Comparison of ENCODE assay signal across 17 mouse cellular contexts in genomic region chr6:143361149-143361725, GRCm38 (mm10).
DNase-seq lines count a peak whose midpoint lies in the region; ATAC-seq and TF ChIP-seq lines count a peak whose summit lies in the region.
"Had no signal": no experiment of that assay in that cellular context is flagged by ENCODE, and none has a peak within 500 bp of the region (broad histone marks: within the 10 kb centered on the region; RNA-seq: fewer than 3 reads in every experiment).

No protein-coding gene starts in this region.

- TF ChIP-seq CTCF in lung, postnatal 0 days (IDR thresholded peaks at IDR 0.05): no peak
- TF ChIP-seq CTCF in midbrain, postnatal 0 days (IDR thresholded peaks at IDR 0.05): no peak
- TF ChIP-seq CTCF in forebrain, postnatal 0 days (IDR thresholded peaks at IDR 0.05; ENCODE audit: low read depth): no peak

- H3K79me2 ChIP-seq in macrophage (ENCODE audit: inconsistent target): no peaks in the 10 kb centered on the region

- DNase-seq in lung, postnatal 0 days (ENCODE audit: low spot score): peak; percentile 45
- DNase-seq in lung, postnatal 25 days (ENCODE audit: low spot score): no peak
- DNase-seq in c-Kit-positive CD71-negative TER-119-negative erythroid progenitor cells, embryonic 14.5 days (ENCODE audit: low read depth): peak; percentile 13
- DNase-seq in urinary bladder, adult 2 months (ENCODE audit: low spot score): no peak
- DNase-seq in midbrain, postnatal 0 days (ENCODE audit: low spot score): no peak
- DNase-seq in forebrain, postnatal 0 days: no peak
- DNase-seq: cerebellum, adult 2 months; gastrocnemius, postnatal 36 days; kidney, postnatal 14 days; layer of hippocampus, adult 9-11 months; thymus, postnatal 36 days had no signal

- WGBS in lung, postnatal 0 days: 30% methylated on average over 5 of the region's 5 CpGs
- WGBS in macrophage (ENCODE audit: missing documents): 3% methylated on average over 5 of the region's 5 CpGs
- WGBS in midbrain, postnatal 0 days: 74% methylated on average over 5 of the region's 5 CpGs
- 62% methylated on average over 5 of the region's 5 CpGs for WGBS in forebrain, postnatal 0 days

- no peaks in the 10 kb centered on the region for H3K27me3 ChIP-seq in lung, postnatal 0 days (replicated peaks; ENCODE audit: insufficient read depth, low read length)
- H3K27me3 ChIP-seq in midbrain, postnatal 0 days (ENCODE audit: insufficient read depth, low read length): no peaks in the 10 kb centered on the region
- H3K27me3 ChIP-seq in forebrain, postnatal 0 days (ENCODE audit: insufficient read depth, low read length): no peaks in the 10 kb centered on the region
- H3K27me3 ChIP-seq: embryonic facial prominence, embryonic 15.5 days; heart, embryonic 12.5 days; hindbrain, embryonic 12.5 days; limb, embryonic 15.5 days had no signal

- no peaks in the 10 kb centered on the region for H3K9me3 ChIP-seq in lung, postnatal 0 days (ENCODE audit: low read length)
- H3K9me3 ChIP-seq in midbrain, postnatal 0 days (ENCODE audit: low read length): no peaks in the 10 kb centered on the region
- no peaks in the 10 kb centered on the region for H3K9me3 ChIP-seq in forebrain, postnatal 0 days (ENCODE audit: low read length)
- H3K9me3 ChIP-seq: embryonic facial prominence, embryonic 15.5 days; hindbrain, embryonic 12.5 days; limb, embryonic 15.5 days had no signal

- H3K27ac ChIP-seq in lung, postnatal 0 days (ENCODE audit: low read length): no peak overlapping the region
- H3K27ac ChIP-seq in macrophage: peak overlapping the region; percentile 48
- H3K27ac ChIP-seq in midbrain, postnatal 0 days (ENCODE audit: low read depth, low read length): no peak overlapping the region
- no peak overlapping the region for H3K27ac ChIP-seq in forebrain, postnatal 0 days (ENCODE audit: low read depth, low read length)
- H3K27ac ChIP-seq: embryonic facial prominence, embryonic 15.5 days; hindbrain, embryonic 12.5 days; limb, embryonic 15.5 days had no signal

- H3K4me3 ChIP-seq in lung, postnatal 0 days (ENCODE audit: low read depth, low read length): no peak overlapping the region
- H3K4me3 ChIP-seq in macrophage (ENCODE audit: inconsistent target): no peak overlapping the region
- no peak overlapping the region for H3K4me3 ChIP-seq in midbrain, postnatal 0 days (ENCODE audit: low read depth, low read length)
- no peak overlapping the region for H3K4me3 ChIP-seq in forebrain, postnatal 0 days (ENCODE audit: low read depth, low read length)
- H3K4me3 ChIP-seq: embryonic facial prominence, embryonic 15.5 days; heart, embryonic 12.5 days; hindbrain, embryonic 12.5 days; limb, embryonic 15.5 days had no signal

- H3K4me1 ChIP-seq in lung, postnatal 0 days (ENCODE audit: insufficient read depth, low read depth, low read length): no peaks in the 10 kb centered on the region
- no peaks in the 10 kb centered on the region for H3K4me1 ChIP-seq in midbrain, postnatal 0 days (ENCODE audit: insufficient read depth, low read length)
- peaks cover 5% of the 10 kb centered on the region; the same call in 1 of the 2 replicates for H3K4me1 ChIP-seq in forebrain, postnatal 0 days (ENCODE audit: insufficient read depth)
- H3K4me1 ChIP-seq: embryonic facial prominence, embryonic 15.5 days; hindbrain, embryonic 12.5 days; limb, embryonic 15.5 days had no signal

- H3K36me3 ChIP-seq in lung, postnatal 0 days (ENCODE audit: insufficient read depth, low read length): no peaks in the 10 kb centered on the region
- no peaks in the 10 kb centered on the region for H3K36me3 ChIP-seq in macrophage (ENCODE audit: inconsistent target)
- no peaks in the 10 kb centered on the region for H3K36me3 ChIP-seq in midbrain, postnatal 0 days (ENCODE audit: insufficient read depth, low read length)
- no peaks in the 10 kb centered on the region for H3K36me3 ChIP-seq in forebrain, postnatal 0 days (ENCODE audit: insufficient read depth)
- H3K36me3 ChIP-seq: embryonic facial prominence, embryonic 15.5 days; heart, embryonic 12.5 days; hindbrain, embryonic 12.5 days; limb, embryonic 15.5 days had no signal

- H3K4me2 ChIP-seq in lung, postnatal 0 days (replicated peaks; ENCODE audit: low read depth, low read length): no peak overlapping the region
- H3K4me2 ChIP-seq in midbrain, postnatal 0 days (ENCODE audit: low read depth, low read length, poor library complexity, severe bottlenecking): no peak overlapping the region
- no peak overlapping the region for H3K4me2 ChIP-seq in forebrain, postnatal 0 days (ENCODE audit: low read depth)
- H3K4me2 ChIP-seq: embryonic facial prominence, embryonic 15.5 days; heart, embryonic 12.5 days; hindbrain, embryonic 12.5 days; limb, embryonic 15.5 days had no signal

- H3K9ac ChIP-seq in lung, postnatal 0 days (replicated peaks; ENCODE audit: low read depth): no peak overlapping the region
- no peak overlapping the region for H3K9ac ChIP-seq in midbrain, postnatal 0 days (replicated peaks; ENCODE audit: low read length, poor library complexity, severe bottlenecking)
- H3K9ac ChIP-seq in forebrain, postnatal 0 days: no peak overlapping the region
- H3K9ac ChIP-seq: embryonic facial prominence, embryonic 15.5 days; heart, embryonic 12.5 days; hindbrain, embryonic 12.5 days; limb, embryonic 15.5 days had no signal

- peak; percentile 40; the same call in 1 of the 2 replicates for ATAC-seq in lung, postnatal 0 days
- no peak for ATAC-seq in midbrain, postnatal 0 days (ENCODE audit: low FRiP score)
- ATAC-seq in forebrain, postnatal 0 days: no peak
- ATAC-seq: intestine, postnatal 0 days had no signal

- peak; percentile 38; the same call in 1 of the 2 replicates for TF ChIP-seq EP300 in lung, postnatal 0 days (IDR thresholded peaks at IDR 0.05)

Comparison
In these comparisons a context has a peak if more than half of its experiments do, and no peak if none do; other contexts are left out.
1. DNase-seq: peak in lung, postnatal 0 days (single experiment) and c-Kit-positive CD71-negative TER-119-negative erythroid progenitor cells, embryonic 14.5 days (single experiment); none in lung, postnatal 25 days (single experiment), urinary bladder, adult 2 months (single experiment), midbrain, postnatal 0 days (single experiment) and forebrain, postnatal 0 days (single experiment).